Mouse (Mus musculus) hematopoietic stem cell, adult 5-6 weeks (primary cell): ENCODE data around the gene Hdhd5. TPM values are rescaled to one million over a fixed set of nuclear protein-coding genes. Genes with fewer than 3 reads are reported as not detected.
A peak's percentile ranks its signal among the peaks of the same experiment; 100 is the strongest.

Experiments
- ATAC-seq, 2 experiments: fragments of 125-278 bp in 1 of 2; replicated peaks in 1 of 2; 2 replicates each; pipeline ENCODE4 v1.8.0; 2016 to 2017; ENCODE audit warnings: inconsistent platforms in 2 of 2, mild to moderate bottlenecking in 2 of 2, moderate number of reproducible peaks in 2 of 2, low read depth in 1 of 2, moderate TSS enrichment in 1 of 2; ENCODE audit not compliant: low FRiP score in 2 of 2, poor library complexity in 2 of 2, severe bottlenecking in 2 of 2, insufficient read depth in 1 of 2, low TSS enrichment in 1 of 2
- total RNA-seq: library from RNA; stranded (forward); fragments of 172-1452, 232-1000 nt; gene quantifications from 2 replicates; pipeline ENCODE4 v1.2.3, GENCODE M21; 2017

Hdhd5 gene
- total RNA-seq, 1 experiment from 2014 or later = 17.4 TPM

DNA sequence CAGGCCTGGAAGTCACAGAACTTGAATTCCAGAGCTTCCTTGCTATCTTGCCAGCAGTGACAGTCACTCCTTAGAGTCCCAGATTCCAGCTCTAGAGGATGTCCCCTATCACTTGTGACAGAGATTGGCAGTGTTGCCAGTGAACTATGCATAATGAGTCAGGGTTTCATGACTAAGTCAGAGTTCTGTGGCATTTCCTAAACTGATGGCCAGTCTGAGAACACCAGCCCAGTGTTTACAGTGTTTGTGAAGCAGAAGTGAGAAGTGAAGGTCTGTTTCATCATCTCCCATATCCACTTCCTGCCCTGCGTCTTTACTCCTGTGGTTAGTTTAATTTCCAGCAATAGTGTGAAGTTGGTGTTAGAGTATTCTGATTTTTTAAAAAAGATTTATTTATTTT is 60.5 kb downstream of the Hdhd5 start:
- ATAC-seq = peak; percentile 20 to 34

DNA sequence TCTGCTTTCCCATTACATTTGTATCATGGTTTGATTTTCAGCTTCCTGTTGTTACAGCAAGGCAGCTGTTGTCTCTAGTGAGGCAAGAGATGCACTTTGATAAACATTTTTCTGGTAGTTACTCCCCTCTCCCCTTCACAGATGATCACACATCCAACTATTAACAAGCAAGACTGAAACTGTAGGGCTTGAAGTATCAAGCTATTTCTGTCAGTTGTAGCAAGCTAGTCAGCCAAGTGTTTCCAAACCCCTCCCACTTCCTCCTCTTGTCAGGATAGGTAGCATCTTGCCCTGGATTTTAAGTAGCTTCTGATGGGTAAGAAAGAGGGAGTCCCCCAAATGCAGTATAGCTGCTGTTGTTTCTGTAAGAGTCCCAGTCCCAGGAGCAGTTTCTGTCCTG is 61.3 kb downstream of the Hdhd5 start:
- no peak for ATAC-seq

DNA sequence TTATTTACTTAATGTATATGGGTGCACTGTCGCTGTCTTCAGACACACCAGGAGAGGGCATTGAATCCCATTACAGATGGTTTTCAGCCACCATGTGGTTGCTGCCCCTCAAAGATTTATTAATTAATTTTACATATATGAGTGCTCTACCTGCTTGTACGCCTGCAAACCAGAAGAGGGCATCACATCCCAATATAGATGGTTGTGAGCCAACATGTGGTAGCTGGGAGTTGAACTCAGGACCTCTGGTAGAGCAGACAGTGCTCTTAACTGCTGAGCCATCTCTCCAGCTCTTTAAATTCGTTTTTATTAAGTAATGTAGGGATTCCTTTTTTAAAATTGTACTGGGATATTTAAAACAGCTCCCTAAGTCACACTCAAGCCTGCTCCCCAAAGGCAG is 61.9 kb downstream of the Hdhd5 start:
- no peak for ATAC-seq

DNA sequence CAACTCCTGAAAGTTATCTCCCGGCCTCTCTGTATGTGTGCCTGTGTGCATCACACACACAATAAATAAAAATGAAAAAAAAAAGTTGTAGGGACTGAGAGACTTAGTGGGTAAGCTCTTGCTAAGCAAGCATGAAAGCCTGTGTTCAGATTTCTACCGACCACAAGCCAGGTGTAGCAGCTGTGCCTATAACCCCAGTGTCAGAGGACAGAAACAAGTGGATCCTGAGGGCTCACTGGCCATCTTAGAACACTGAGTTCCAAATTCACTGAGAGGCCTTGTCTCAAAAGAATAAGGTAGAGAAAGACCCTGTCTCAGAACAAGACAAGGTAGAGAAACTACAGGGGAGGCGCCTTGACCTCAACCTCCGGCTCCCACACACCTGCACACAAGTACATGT is 62.9 kb downstream of the Hdhd5 start:
- no peak for ATAC-seq

DNA sequence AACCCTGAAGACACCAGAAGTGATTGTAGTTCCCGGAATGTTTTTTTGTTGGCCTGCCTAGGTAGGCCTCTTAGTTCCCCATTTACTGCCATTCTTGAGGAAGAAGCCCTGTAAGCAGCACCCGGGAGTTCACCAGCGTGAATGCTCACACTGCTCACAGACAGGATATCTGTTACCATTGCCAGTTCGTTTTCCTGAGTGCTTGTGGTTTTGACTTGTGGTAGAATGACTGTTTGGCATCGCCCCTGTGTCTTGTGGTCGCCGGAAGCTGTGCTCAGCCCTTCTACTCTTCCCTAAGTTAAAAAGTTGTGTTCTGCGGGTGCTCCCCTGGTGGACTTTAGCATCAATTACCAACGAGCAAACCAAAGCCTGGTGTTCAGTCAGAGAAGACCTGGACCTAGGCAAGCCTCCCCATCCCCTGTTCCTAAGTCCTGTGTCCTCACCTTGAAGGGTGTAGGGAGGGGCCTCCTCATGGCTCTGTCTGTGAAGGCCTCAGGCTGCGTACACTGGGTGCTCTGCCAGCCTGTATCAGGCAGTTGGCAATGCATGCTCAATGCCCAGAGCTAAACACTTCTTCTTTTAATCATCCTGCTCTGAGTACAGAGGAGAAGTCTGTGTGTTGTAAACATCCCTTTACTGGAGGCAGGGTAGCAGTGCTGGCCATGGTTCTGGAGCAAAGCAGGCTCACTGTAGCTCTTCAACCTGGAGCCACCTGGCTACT is 64.3 kb downstream of the Hdhd5 start:
- peak; percentile 71 to 81 for ATAC-seq

DNA sequence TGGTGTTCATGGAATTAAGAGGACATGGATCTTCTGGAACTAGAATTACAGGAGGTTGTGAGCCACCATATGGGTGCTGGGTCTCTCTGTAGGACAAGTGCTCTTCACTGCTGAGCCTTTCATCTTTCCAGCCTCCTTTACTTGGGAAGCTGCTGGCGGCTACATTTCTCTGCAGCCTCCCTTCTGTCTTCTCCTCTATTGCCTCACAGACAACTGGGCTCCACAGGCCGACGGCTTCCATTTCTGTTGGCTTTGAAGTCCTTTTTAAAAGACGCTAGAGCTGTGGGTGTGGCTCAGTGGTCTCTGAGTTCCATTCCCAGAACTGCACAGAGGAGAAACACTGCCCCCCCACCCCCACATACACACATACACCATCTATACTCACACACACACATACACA is 65.7 kb downstream of the Hdhd5 start:
- ATAC-seq = no peak

DNA sequence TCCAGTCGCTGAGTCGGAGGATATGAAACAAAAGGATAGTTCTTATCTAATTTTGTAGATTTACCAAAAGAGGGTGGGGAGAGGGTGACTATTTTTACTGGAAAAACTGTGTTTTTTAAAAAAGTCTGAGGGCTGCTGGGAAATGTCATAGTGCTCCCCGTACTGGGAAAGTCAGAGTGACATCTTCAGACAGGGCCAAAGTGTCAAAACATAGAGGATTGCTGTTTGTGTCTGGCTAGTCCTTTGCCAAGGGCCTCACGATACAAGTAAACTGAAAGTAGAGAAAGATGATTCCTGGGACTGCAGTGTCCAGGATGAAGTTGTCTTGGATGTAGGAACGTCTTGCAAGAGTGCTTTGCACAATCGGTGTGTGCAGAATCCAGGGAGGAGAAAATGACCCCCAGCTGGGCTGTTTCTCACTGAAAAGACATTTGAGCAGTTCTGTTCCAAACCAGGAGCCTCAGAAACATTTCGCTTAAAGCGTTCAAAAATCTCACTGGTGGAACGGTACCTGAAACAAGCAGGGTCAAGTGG is 66.6 kb downstream of the Hdhd5 start:
- no peak for ATAC-seq

DNA sequence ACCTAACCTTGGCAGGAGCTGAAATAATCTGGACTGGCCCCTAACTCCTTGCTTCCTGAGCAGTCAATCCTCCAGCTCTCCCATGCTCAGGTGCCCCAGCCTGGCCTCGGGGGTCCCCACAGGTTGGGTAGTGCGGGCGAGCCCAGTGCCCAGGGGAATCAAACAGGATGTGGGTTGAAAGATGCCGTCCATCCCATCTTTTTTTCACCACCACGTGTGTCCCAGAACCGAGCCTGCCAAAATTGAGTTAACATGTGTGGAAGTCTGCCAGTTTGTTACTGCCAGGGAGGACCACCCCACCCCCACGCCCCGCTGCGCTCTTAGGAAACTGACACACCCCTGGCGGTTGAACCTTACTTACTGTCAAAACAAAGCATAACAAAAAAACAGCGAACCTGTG is 67.2 kb downstream of the Hdhd5 start:
- ATAC-seq = no peak

DNA sequence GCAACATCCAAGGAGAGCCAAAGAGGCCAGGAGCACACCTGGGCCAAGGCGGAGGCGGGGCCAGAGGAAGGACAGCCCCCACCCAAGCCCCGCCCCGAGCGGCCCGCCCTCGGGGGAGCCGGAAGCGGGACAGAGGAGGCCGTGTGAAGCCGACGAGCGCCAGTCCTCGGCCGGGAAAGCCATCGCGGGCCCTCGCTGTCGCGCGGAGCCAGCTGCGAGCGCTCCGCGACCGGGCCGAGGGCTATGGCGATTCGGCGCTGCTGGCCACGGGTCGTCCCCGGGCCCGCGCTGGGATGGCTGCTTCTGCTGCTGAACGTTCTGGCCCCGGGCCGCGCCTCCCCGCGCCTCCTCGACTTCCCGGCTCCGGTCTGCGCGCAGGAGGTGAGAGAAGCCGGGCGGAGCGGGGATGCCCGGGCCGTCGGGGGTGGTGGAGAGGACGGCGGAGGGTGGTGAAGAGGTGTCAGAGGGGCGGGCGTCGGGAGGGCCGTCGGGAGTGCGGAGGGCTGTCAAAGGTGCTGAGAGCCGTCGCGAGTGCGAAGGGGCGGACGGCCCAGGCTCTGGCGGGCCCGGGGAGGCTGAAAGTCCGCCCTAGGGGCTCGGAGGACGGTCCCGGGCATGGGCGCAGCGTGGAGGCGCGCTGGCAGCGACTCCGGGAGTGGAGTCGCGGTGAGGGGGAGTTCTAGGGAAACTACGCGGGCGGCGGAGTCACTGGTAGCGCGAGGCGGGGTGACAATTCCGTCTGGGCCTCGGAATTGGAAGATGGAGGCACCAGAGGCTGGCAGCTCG is 67.8 kb downstream of the Hdhd5 start, which contains the start of gene Il17ra:
Gene Il17ra, plus strand, starts transcription at position 162 of the 786 bp plus-strand sequence.
- ATAC-seq = peak; percentile 30 to 49; a peak in 3 of 4 replicates

DNA sequence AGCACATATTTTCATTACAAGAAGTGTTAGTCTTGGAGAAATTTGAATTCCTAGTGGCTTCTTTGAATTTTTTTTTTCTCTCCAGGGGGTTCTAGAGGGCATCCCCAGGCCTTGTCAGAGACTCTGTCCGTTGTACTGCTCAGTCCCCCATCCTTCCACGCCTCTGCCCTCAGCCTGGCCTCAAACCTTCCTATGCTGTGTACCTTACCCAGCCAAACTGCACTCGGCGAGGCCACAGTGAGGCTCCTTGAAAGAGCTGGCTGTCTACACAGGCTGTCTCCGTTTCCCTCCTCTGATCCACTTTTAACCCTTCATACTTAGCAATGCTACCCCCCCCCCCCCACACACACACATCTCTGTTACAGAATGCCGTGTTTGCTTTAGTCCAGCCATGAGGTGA is 68.9 kb downstream of the Hdhd5 start:
- ATAC-seq = no peak

DNA sequence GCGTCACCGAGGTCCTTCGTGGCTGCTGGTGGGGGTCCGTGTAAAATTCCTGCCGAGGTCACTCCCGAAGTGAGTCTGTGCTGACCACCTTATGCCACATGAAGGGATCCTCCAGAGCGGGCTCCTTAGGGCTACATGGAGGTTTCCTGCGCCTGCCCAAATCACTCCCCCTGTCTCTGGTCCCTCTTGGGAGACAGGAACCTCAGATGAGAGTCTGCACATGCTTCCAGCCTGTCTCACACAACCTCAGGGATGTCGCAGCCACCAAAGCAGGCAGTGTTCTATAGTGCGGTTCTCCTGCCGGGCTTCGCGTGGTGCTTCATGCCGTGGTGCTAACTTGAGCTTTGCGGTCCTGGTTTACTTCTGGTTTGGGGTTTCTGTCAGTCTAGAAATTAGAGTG is 69.9 kb downstream of the Hdhd5 start:
- ATAC-seq = no peak

Other genes starting within 250 kb of the Hdhd5 start
- not detected in 2 replicates for gene D330020A13Rik, start 237.0 kb downstream of the Hdhd5 start, total RNA-seq
- not detected in 2 replicates for gene B4galnt3, start 236.8 kb downstream of the Hdhd5 start, total RNA-seq
- gene Kdm5a, start 167.2 kb downstream of the Hdhd5 start, total RNA-seq = 186 and 233 TPM in 2 replicates
- gene Ccdc77, start 166.9 kb downstream of the Hdhd5 start, total RNA-seq = 39.6 and 49.3 TPM in 2 replicates
- 44.6 and 77.6 TPM in 2 replicates for gene Il17ra, start 68.1 kb downstream of the Hdhd5 start, total RNA-seq
- gene Tmem121b, start 37.5 kb downstream of the Hdhd5 start, total RNA-seq = 1.1 and 2.8 TPM in 2 replicates
- gene Cecr2, start 135.1 kb upstream of the Hdhd5 start, total RNA-seq = 0.50 and 0.56 TPM in 2 replicates
- gene Slc25a18, start 242.3 kb upstream of the Hdhd5 start, total RNA-seq = 0.44 TPM in 1 of 2 replicates, not detected in the other